Mouse (Mus musculus): Measurements from ENCODE around the gene Tspan15.

DNA sequence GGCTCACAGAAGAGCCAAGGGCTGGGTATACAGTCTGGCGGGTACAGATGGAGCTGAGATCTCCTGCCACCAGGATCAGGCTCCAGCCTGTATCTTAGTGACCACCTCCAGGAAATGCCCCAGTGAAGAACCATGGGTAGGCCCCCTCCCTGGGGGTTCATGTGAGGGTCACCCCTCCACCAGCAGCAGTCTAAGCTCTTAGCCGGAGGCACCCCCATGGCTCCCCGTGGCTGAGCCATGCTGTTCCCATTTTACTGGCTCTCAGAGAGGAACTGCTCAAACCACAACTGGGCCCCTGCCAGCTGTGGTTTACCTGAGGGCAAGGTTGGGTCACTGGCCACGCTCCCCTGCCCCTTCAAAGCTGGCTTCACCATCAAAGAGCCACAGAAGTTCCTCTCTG is 41.1 kb downstream of the Tspan15 start:
- TF ChIP-seq CTCF (IDR thresholded peaks at IDR 0.05): no peak
- no peak for TF ChIP-seq EP300 (IDR thresholded peaks at IDR 0.05; ENCODE audit: insufficient read depth, low read depth, low read length)
- TF ChIP-seq POLR2A (IDR thresholded peaks at IDR 0.05; ENCODE audit: insufficient read depth, low read depth, low read length): no peak
